Mouse (Mus musculus): ENCODE measurements around the gene Zfp644. TPM values are rescaled to one million over a fixed set of nuclear protein-coding genes. Genes with fewer than 3 reads are reported as not detected.

The Zfp644 gene
- polyA plus RNA-seq, 1 experiment from 2014 or later = 64.7 TPM

- ATAC-seq (replicated peaks; ENCODE audit: low FRiP score, low read depth) (no peak), DNase-seq (ENCODE audit: low spot score) (no peak)
- 0 out of 2 replicates have a peak, but pooled peaks cover 4% of the 10 kb centered on the region for H3K36me3 ChIP-seq (ENCODE audit: insufficient read depth, low read length)
- no peaks in the 10 kb centered on the region for H3K27me3 ChIP-seq (ENCODE audit: insufficient read depth, low read length)
- no peaks in the 10 kb centered on the region for H3K9me3 ChIP-seq (replicated peaks; ENCODE audit: low read length)
- no peak overlapping the region for H3K4me2 ChIP-seq (ENCODE audit: low read length)
- H3K9ac ChIP-seq (ENCODE audit: low read depth, low read length) = no peak overlapping the region
- WGBS = 73% methylated on average over 2 of the region's 2 CpGs
- TF ChIP-seq CTCF (IDR thresholded peaks at IDR 0.05; ENCODE audit: low read depth) = no peak
- H3K27ac ChIP-seq = no peak overlapping the region
- H3K4me1 ChIP-seq (replicated peaks; ENCODE audit: insufficient read depth, low read length) = no peaks in the 10 kb centered on the region
- no peak overlapping the region for H3K4me3 ChIP-seq (replicated peaks; ENCODE audit: low read depth, low read length)
Measured at GRCm38 (mm10) chr5:106612151-106612550, 84.9 kb downstream of the Zfp644 start.

GRCm38 (mm10) chr5:106608798-106609197 lies 88.3 kb downstream of the Zfp644 start, which contains the start of gene Gm17304:
TSS of gene Gm17304 (plus strand) at chr5:106609098.
- Histone ChIP-seq H3K27me3 (ENCODE audit: insufficient read depth, low read length) (no peaks in the 10 kb centered on the region), H3K4me2 (ENCODE audit: low read length) (no peak within 1 kb of the TSS), H3K9me3 (replicated peaks; ENCODE audit: low read length) (no peaks in the 10 kb centered on the region), H3K36me3 (ENCODE audit: insufficient read depth, low read length) (0 out of 2 replicates have a peak, but pooled peaks cover 4% of the 10 kb centered on the region), H3K9ac (ENCODE audit: low read depth, low read length) (no peak within 1 kb of the TSS), H3K27ac (no peak within 1 kb of the TSS), H3K4me1 (replicated peaks; ENCODE audit: insufficient read depth, low read length) (no peaks in the 10 kb centered on the region), H3K4me3 (replicated peaks; ENCODE audit: low read depth, low read length) (no peak within 1 kb of the TSS)
- no peak for TF ChIP-seq CTCF (IDR thresholded peaks at IDR 0.05; ENCODE audit: low read depth)
- no peak for DNase-seq (ENCODE audit: low spot score)
- no peak for ATAC-seq (replicated peaks; ENCODE audit: low FRiP score, low read depth)
- 89% methylated on average over 4 of the region's 4 CpGs for WGBS

DNA sequence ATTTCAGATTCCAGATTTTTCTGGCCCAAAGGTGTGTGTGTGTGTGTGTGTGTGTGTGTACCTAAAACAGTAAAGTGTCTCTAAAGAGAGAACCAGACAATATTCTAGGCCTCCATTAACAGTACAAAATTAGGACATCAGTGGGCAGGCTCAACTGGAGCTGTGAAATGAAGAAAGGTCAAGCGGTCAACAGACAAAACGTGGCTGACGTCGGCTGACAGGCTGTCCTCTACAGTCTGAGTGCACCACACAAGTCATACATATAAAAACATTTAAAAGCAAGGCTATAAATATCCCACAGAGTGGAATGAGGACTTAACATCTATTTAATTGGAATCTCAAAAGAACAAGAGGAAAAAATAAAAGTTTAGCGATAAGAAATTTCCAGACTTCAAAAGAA lies 90.0 kb downstream of the Zfp644 start:
- Histone ChIP-seq H3K36me3 (ENCODE audit: insufficient read depth, low read length) (0 out of 2 replicates have a peak, but pooled peaks cover 2% of the 10 kb centered on the region), H3K9me3 (replicated peaks; ENCODE audit: low read length) (no peaks in the 10 kb centered on the region), H3K4me1 (replicated peaks; ENCODE audit: insufficient read depth, low read length) (no peaks in the 10 kb centered on the region), H3K4me3 (replicated peaks; ENCODE audit: low read depth, low read length) (no peak overlapping the region), H3K4me2 (ENCODE audit: low read length) (no peak overlapping the region), H3K27ac (no peak overlapping the region), H3K9ac (ENCODE audit: low read depth, low read length) (no peak overlapping the region), H3K27me3 (ENCODE audit: insufficient read depth, low read length) (no peaks in the 10 kb centered on the region)
- no peak for ATAC-seq (replicated peaks; ENCODE audit: low FRiP score, low read depth)
- WGBS = 60% methylated on average over 5 of the region's 5 CpGs
- DNase-seq (ENCODE audit: low spot score) = peak; percentile 10
- no peak for TF ChIP-seq CTCF (IDR thresholded peaks at IDR 0.05; ENCODE audit: low read depth)

GRCm38 (mm10) chr5:106605096-106605495 lies 92.0 kb downstream of the Zfp644 start:
- WGBS = 77% methylated on average over 6 of the region's 6 CpGs
- Histone ChIP-seq H3K27ac (no peak overlapping the region), H3K36me3 (ENCODE audit: insufficient read depth, low read length) (no peaks in the 10 kb centered on the region), H3K4me1 (replicated peaks; ENCODE audit: insufficient read depth, low read length) (no peaks in the 10 kb centered on the region), H3K27me3 (ENCODE audit: insufficient read depth, low read length) (no peaks in the 10 kb centered on the region), H3K9ac (ENCODE audit: low read depth, low read length) (no peak overlapping the region), H3K4me2 (ENCODE audit: low read length) (no peak overlapping the region), H3K9me3 (replicated peaks; ENCODE audit: low read length) (no peaks in the 10 kb centered on the region), H3K4me3 (replicated peaks; ENCODE audit: low read depth, low read length) (no peak overlapping the region)
- no peak for ATAC-seq (replicated peaks; ENCODE audit: low FRiP score, low read depth)
- TF ChIP-seq CTCF (IDR thresholded peaks at IDR 0.05; ENCODE audit: low read depth) = no peak
- no peak for DNase-seq (ENCODE audit: low spot score)

GRCm38 (mm10) chr5:106604381-106604780 lies 92.7 kb downstream of the Zfp644 start:
- no peak overlapping the region for H3K4me3 ChIP-seq (replicated peaks; ENCODE audit: low read depth, low read length)
- ATAC-seq (replicated peaks; ENCODE audit: low FRiP score, low read depth) = no peak
- H3K9me3 ChIP-seq (replicated peaks; ENCODE audit: low read length) = no peaks in the 10 kb centered on the region
- TF ChIP-seq CTCF (IDR thresholded peaks at IDR 0.05; ENCODE audit: low read depth) = no peak
- H3K27me3 ChIP-seq (ENCODE audit: insufficient read depth, low read length) = no peaks in the 10 kb centered on the region
- 79% methylated on average over 5 of the region's 5 CpGs for WGBS
- no peak overlapping the region for H3K4me2 ChIP-seq (ENCODE audit: low read length)
- H3K27ac ChIP-seq = no peak overlapping the region
- no peaks in the 10 kb centered on the region for H3K4me1 ChIP-seq (replicated peaks; ENCODE audit: insufficient read depth, low read length)
- no peak for DNase-seq (ENCODE audit: low spot score)
- H3K36me3 ChIP-seq (ENCODE audit: insufficient read depth, low read length) = no peaks in the 10 kb centered on the region
- H3K9ac ChIP-seq (ENCODE audit: low read depth, low read length) = no peak overlapping the region

- ATAC-seq (replicated peaks; ENCODE audit: low FRiP score, low read depth) = no peak
- no peaks in the 10 kb centered on the region for H3K36me3 ChIP-seq (ENCODE audit: insufficient read depth, low read length)
- H3K9me3 ChIP-seq (replicated peaks; ENCODE audit: low read length) = no peaks in the 10 kb centered on the region
- WGBS = 89% methylated on average over 8 of the region's 8 CpGs
- no peak overlapping the region for H3K4me2 ChIP-seq (ENCODE audit: low read length)
- no peak for TF ChIP-seq CTCF (IDR thresholded peaks at IDR 0.05; ENCODE audit: low read depth)
- no peak for DNase-seq (ENCODE audit: low spot score)
- no peak overlapping the region for H3K4me3 ChIP-seq (replicated peaks; ENCODE audit: low read depth, low read length)
- no peaks in the 10 kb centered on the region for H3K4me1 ChIP-seq (replicated peaks; ENCODE audit: insufficient read depth, low read length)
- no peak overlapping the region for H3K9ac ChIP-seq (ENCODE audit: low read depth, low read length)
- H3K27ac ChIP-seq = no peak overlapping the region
- H3K27me3 ChIP-seq (ENCODE audit: insufficient read depth, low read length) = no peaks in the 10 kb centered on the region
Measured at GRCm38 (mm10) chr5:106599482-106599881, 97.6 kb downstream of the Zfp644 start.

DNA sequence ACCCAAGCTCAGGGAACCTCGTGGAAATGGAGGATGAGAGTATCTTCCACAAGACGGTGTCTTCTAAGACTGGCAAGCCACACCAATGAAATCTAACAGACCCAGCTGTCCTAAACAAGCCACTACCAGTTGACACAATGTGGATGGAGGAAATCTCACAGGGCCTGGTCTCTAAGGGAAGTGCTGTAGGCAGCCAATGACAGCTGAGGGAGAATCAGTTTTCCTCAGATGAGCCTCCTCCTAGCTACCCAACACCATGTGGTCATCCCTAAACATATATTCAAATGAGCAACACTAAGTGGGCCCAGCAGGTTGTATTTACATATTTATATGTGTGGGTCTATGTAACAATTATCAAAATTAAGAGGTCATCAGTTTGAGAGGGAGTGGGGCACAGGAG lies 99.6 kb downstream of the Zfp644 start:
- no peaks in the 10 kb centered on the region for H3K9me3 ChIP-seq (replicated peaks; ENCODE audit: low read length)
- H3K27ac ChIP-seq = no peak overlapping the region
- H3K4me1 ChIP-seq (replicated peaks; ENCODE audit: insufficient read depth, low read length) = no peaks in the 10 kb centered on the region
- H3K36me3 ChIP-seq (ENCODE audit: insufficient read depth, low read length) = no peaks in the 10 kb centered on the region
- DNase-seq (ENCODE audit: low spot score) = no peak
- TF ChIP-seq CTCF (IDR thresholded peaks at IDR 0.05; ENCODE audit: low read depth) = no peak
- H3K4me2 ChIP-seq (ENCODE audit: low read length) = no peak overlapping the region
- no peak overlapping the region for H3K9ac ChIP-seq (ENCODE audit: low read depth, low read length)
- no peaks in the 10 kb centered on the region for H3K27me3 ChIP-seq (ENCODE audit: insufficient read depth, low read length)
- WGBS = 93% methylated on average over 2 of the region's 2 CpGs
- ATAC-seq (replicated peaks; ENCODE audit: low FRiP score, low read depth) = no peak
- no peak overlapping the region for H3K4me3 ChIP-seq (replicated peaks; ENCODE audit: low read depth, low read length)

Measured in kidney, postnatal 0 days (tissue).